Mouse (Mus musculus) layer of hippocampus, postnatal 14 days (tissue): ENCODE data around the gene Ssbp2. TPM values are rescaled to one million over a fixed set of nuclear protein-coding genes. Genes with fewer than 3 reads are reported as not detected.

ENCODE experiments used
- DNase-seq, 2 experiments: peaks; one replicate each; pipeline ENCODE4 v3.0.0; 2021 to 2022; ENCODE audit warnings: low spot score in 2 of 2, mixed read lengths in 1 of 2
- total RNA-seq, 2 experiments: library from RNA; stranded (reverse); gene quantifications; 2 replicates each; pipeline ENCODE4 v1.2.3; 2021

Gene Ssbp2
- total RNA-seq, 2 experiments from 2014 or later: 92.4 to 93.6 TPM

- DNase-seq: no peak
Measured at GRCm38 (mm10) chr13:91616876-91617275, 156.8 kb downstream of the Ssbp2 start.

GRCm38 (mm10) chr13:91619431-91619830, 159.3 kb downstream of the Ssbp2 start:
- DNase-seq: no peak

GRCm38 (mm10) chr13:91620541-91620940, 160.5 kb downstream of the Ssbp2 start:
- DNase-seq: no peak

GRCm38 (mm10) chr13:91631291-91631799, 171.3 kb downstream of the Ssbp2 start:
- no peak for DNase-seq

GRCm38 (mm10) chr13:91634123-91634522, 174.0 kb downstream of the Ssbp2 start:
- DNase-seq: no peak

GRCm38 (mm10) chr13:91635957-91636356, 175.9 kb downstream of the Ssbp2 start:
- no peak for DNase-seq

- DNase-seq: peak; percentile 74 to 88
Measured at GRCm38 (mm10) chr13:91636814-91637213, 176.7 kb downstream of the Ssbp2 start.

GRCm38 (mm10) chr13:91638836-91639235, 178.8 kb downstream of the Ssbp2 start:
- DNase-seq: no peak

GRCm38 (mm10) chr13:91640219-91640618, 180.1 kb downstream of the Ssbp2 start:
- DNase-seq: no peak

GRCm38 (mm10) chr13:91648240-91648639, 188.2 kb downstream of the Ssbp2 start:
- DNase-seq: peak in 1 of 2 experiments; percentile 36

GRCm38 (mm10) chr13:91649926-91650325, 189.8 kb downstream of the Ssbp2 start:
- DNase-seq: no peak

GRCm38 (mm10) chr13:91661068-91661795, 201.1 kb downstream of the Ssbp2 start:
- DNase-seq: no peak

- no peak for DNase-seq
Measured at GRCm38 (mm10) chr13:91662751-91663150, 202.7 kb downstream of the Ssbp2 start.

- DNase-seq: no peak
Measured at GRCm38 (mm10) chr13:91673241-91673640, 213.2 kb downstream of the Ssbp2 start.

- DNase-seq: no peak
Measured at GRCm38 (mm10) chr13:91680764-91681437, 220.8 kb downstream of the Ssbp2 start.

GRCm38 (mm10) chr13:91681474-91681873, 221.4 kb downstream of the Ssbp2 start:
- no peak for DNase-seq

GRCm38 (mm10) chr13:91690118-91690517, 230.0 kb downstream of the Ssbp2 start:
- no peak for DNase-seq

- DNase-seq: no peak
Measured at GRCm38 (mm10) chr13:91693615-91694014, 233.5 kb downstream of the Ssbp2 start.

GRCm38 (mm10) chr13:91695406-91695805, 235.3 kb downstream of the Ssbp2 start:
- DNase-seq: no peak

GRCm38 (mm10) chr13:91696109-91696645, 236.1 kb downstream of the Ssbp2 start:
- no peak for DNase-seq

GRCm38 (mm10) chr13:91697011-91697410, 236.9 kb downstream of the Ssbp2 start:
- peak in 1 of 2 experiments; percentile 73 for DNase-seq

- no peak for DNase-seq
Measured at GRCm38 (mm10) chr13:91702337-91702736, 242.3 kb downstream of the Ssbp2 start.
